Mouse (Mus musculus): ENCODE results near the gene Igfbp3.

DNA sequence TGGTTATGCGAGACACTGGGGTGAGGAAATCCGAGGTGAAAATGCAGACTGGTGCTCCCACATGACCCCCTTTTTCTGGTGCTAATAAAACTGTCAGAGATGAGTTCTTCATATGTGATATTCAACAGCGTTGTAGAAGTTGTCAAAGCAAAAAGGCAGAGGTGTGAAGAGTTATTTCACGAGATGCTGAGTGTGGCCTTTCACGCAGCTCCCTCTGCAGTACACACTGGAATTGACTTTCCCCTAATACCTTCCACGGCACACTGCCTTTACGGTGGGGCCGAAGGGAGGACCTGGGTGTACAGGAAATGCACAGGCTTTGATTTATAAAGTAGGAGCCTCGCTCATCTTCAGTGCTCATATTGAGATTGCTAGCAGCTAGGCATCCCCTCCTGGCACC lies 20.6 kb downstream of the Igfbp3 start:
- TF ChIP-seq POLR2A (IDR thresholded peaks at IDR 0.05; ENCODE audit: control insufficient read depth, low read depth, low read length) (no peak), CTCF (IDR thresholded peaks at IDR 0.05; ENCODE audit: control insufficient read depth, insufficient read depth, insufficient replicate concordance, low read depth, low read length) (no peak)
